Mouse (Mus musculus): ENCODE measurements at regions not wholly inside any gene's neighbourhood (a gene's known extent, or its start where the extent isn't known, plus 50 kb on each side); places are given as distances from the start of the nearest gene placed in this dataset.

DNA sequence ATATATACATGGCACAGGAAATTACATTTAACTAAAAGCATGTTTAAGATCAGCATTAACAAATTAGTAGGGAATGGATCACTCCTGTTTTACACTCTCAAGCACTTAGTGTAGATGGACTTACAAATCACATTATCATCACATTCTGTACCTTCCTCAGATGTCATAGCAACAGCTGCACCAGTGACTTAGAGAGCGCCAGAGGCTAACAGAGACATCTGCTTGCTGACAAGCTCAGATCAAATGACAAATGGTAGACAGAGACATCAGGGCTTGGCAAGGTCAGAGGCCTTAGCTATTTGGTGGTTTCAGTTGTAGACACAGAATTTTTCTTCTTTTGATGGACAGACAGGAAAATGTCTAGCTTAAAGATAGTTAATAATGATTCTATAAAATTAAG lies 897.5 kb upstream of the Slc10a2 start:
- DNase-seq (ENCODE audit: low spot score): no peak

DNA sequence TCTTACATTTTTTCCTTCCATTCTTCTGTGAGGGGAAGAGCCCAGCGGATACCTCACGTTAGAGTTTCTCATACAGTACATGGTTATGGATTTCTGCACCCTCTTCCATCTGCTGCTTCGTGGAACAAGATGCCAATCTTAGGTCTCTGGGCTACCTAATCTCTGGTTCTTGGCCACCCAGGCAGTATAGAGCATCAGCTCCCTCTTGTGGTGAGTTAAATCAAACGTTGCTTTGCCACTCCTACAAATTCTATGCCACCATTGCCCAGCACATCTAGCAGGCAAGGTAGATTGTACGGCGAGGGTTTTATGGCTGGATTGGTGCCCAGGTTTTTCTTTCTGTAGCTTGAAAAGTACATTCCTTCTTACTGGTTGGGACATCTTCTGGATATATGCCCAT lies 889.7 kb upstream of the Slc10a2 start:
- no peak for DNase-seq (ENCODE audit: low spot score)

DNA sequence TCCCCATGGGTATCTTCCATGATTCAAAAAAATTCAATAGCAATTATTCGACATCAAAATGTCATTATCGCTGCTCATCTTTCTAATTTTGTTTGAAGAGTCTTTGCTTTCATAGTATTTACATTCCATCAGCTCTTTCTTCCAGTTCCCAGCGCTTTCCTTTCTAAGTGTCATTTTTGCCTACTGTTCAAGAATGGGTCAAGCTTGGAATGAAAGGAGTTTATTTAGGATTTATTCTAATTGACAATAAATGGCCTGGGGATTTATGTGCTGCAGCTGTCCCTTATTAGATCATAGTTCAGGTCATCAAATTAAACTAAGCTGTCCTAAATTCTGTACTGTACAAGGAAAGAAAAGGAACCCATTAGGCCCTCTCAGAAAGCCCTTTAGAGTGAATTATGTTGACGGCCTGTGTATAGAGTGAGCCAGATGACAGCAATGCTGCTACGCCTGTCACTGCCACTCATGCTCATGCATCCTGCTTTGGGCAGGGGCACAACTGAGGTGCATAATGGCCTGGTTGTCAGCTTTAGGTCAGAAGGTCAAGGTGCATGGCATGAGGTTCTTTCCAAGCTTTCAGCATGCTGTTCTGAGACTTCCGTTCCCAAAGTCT lies 860.4 kb upstream of the Slc10a2 start:
- no peak for DNase-seq (ENCODE audit: low spot score)

DNA sequence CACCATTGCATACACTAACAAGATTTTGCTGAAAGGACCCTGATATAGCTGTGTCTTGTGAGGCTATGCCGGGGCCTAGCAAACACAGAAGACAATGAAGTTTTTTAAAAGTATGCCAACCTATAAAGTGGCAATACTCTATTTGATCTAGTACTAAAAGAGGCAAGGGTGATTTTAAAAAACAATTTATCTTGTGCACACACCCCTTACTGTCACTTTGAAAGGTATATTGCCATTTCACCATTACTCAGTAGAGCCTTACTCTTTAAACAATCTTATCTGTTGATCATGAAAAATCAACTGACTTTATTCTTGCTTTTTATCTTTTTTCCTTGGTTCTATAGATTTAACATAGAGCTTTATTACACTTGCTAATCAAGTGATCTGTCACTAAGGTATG lies 859.1 kb upstream of the Slc10a2 start:
- DNase-seq (ENCODE audit: low spot score): no peak

DNA sequence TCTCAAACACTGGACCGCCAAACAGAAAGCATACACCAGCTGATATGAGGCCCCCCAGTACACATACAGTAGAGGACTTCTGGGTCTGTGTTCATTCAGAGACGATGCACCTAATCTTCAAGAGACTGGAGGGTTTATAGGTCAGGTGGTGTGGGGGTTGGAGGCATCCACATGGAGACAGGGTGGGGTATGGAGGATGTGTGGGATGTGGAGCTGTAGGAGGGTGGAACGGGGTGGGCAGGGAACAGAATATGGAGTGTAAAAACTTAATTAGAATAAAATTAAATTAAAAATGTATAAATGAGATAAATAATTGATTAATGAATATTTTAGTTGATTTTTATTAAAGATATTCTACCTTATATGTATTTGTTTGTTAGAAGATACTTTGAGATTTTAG lies 832.9 kb upstream of the Slc10a2 start:
- no peak for DNase-seq (ENCODE audit: low spot score)

DNA sequence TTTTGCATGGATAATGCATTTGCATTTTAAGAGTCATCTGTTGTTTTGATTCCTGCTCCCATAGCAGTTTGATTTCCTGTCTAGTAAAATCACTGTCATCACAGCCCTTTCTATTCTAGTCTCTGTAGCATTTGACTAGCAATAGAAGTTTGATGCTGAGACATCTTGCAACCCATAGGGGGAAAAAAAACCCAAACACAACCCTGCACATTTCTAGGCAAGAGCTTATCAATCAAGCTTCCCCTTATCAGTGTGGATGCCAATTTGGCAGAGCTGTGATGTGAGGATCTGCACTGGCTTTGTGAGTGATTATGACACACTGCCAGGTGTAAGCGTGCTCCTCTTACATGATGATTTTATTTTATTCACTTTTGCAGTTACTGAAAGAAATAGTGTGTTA lies 813.0 kb upstream of the Slc10a2 start:
- no peak for DNase-seq (ENCODE audit: low spot score)

Measured in testis, postnatal 14 days (tissue).